Mouse (Mus musculus) skeletal muscle tissue, adult 2 months (tissue): ENCODE measurements around the gene Necab2.

ENCODE experiments used
- DNase-seq: peaks from one replicate; pipeline ENCODE4 v3.0.0-alpha.2; 2012; ENCODE audit warnings: low read depth, low spot score

Gene Necab2

DNA sequence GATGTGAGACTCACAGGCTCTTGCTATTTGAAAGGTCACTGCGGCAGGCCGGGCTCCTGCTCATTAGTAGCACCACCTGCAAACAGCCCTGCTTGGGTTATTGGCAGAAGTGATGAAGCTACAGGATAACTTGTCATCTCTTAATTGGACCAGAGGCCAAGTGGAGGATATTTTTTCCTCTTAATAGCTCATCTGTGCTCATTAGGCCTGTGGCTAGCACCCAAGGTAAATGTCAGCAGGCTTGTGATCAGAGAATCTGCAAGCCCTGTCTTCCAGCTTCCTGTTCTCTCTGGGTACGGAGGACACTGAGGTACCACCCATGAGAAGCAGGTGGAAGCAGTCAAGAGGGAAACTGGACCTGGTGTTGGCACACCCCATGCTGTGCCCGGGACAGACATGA, 4.6 kb downstream of the Necab2 start:
- no peak for DNase-seq

DNA sequence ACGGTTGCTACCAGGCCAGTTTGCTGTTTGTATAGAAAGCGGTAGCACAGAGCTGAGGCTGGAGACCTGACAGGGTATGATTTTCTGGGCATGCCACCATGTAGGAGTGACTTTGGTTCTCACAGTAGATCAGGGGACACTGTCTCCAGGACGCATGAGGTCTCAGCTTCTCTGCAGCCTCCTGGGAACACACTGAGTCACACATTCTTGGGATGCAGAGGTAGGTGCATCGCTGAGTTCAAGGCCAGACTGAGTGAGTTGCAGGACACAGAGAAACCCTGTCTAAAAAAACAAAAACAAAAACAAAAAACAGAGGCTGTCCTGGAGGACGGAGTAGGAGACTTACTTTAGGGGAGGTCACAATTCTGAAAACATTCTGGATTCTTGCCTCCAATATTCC, 6.4 kb downstream of the Necab2 start:
- no peak for DNase-seq

- DNase-seq: no peak
Measured at GRCm38 (mm10) chr8:119456045-119456444, 9.5 kb downstream of the Necab2 start.

DNA sequence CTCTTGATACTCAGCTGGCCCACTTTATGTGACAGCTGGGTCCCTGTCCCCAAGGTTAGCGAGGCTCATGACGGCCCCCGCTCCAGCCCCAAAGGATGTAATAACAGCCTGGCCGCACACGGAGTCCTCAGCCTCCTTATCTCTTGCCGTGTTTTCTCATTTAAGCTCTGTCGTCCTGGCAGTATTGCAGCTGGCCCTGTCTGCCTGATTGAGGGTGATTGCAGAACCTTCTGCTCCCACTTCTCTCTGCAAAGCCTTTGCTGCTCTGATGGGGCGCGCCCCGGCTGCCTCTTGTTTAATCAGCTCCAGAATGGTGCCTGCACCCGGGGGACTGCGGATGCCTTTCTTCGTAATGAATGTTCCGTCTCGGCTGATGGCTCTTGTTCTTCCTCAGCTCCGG, 13.2 kb downstream of the Necab2 start:
- DNase-seq: no peak

DNA sequence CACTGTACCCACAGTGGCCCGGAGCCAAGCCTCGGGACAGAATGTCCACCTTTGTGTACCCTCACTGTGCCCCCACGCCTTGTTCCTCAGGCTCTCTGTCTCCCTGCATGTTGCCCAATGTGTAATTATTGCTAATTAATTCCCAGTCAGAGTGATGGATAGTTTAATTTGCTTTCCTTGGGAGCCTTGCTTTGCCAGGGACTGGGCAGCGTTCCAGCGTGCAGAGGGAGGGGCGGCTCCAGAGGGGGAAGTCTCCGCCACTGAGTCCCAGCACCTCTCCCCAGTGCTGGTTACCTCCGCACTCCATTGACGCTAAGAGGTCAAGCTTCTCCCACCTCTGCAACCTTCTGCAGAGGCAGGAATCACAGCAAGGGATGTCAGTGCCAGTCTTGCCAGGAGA, 14.8 kb downstream of the Necab2 start:
- no peak for DNase-seq

DNA sequence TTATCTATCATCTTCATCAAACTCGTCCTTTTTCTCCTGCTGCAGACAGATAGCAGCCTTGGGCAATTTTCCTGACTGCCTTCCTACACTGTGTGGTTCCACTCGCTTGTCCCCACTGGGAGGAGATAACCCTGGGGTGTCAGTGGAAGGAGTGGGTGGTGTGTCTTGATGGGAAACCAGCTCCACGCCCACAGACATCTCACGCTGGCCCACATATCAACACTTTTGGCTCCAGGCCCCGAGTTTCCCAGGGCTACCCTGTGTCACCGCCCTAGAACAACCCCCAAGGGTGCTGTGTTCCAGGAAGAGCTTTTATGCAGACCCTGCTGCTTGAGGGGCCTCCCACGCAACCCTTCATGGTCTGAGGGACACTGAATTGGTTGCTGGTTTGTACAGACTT, 17.2 kb downstream of the Necab2 start:
- DNase-seq: no peak

GRCm38 (mm10) chr8:119466105-119466504, 19.6 kb downstream of the Necab2 start:
- DNase-seq: no peak

DNA sequence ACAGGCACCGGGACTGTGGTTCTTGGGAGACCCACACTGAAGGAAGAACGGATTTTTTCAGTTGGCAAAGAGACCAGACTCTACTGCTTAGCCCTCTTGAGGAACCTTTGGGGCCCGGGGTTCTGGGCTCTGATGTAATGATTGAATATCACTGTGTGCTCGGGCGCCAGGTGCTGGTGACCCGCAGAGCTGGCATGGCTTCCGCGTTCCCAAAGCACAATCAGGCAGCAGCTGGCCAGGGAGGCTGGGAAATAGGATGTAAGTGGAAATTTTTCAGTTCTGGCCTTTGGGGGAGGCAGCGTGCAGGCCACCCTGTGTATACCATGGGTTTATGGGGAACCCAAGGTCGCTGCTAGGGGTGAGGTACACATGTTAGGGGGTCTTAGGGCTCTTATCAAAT, 20.3 kb downstream of the Necab2 start:
- no peak for DNase-seq

DNA sequence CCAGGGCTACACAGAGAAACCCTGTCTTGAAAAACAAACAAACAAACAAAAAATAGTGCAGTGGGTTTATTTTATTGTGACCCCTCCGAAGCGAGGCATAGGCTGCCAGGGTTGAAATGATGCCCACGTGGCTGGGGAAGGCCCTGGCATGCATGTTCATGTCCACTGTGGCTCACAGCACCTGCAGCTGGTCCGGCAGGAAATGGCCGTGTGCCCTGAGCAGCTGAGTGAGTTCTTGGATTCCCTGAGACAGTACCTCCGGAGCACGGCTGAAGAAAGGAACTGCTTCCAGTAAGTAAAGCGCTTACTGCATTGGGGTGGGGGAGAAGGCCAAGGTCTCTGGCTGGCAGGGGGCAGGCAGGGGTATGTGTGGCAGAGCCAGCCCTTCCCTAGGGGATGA, 21.6 kb downstream of the Necab2 start:
- no peak for DNase-seq

- no peak for DNase-seq
Measured at GRCm38 (mm10) chr8:119478684-119479083, 32.2 kb downstream of the Necab2 start.

GRCm38 (mm10) chr8:119484145-119484896, 37.8 kb downstream of the Necab2 start:
- no peak for DNase-seq

DNA sequence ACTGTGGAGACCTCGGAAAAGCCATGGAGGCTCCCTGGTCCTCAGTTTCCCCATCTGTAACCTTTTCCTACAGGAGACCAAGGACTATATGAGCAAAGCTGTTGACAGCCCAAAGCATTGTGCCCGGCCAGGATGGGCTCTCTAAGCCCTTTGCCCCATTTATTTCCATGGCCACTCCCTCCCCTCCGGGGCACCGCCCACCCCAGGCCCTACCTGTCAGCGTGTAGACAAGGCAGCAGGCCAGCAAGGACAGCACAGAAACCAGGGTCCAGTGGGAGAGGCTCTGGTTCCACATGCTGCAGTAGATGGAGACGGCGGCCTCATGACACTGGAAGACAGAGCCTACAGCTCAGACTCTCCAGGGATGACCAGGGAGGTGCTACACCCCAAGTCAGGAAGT, 40.6 kb downstream of the Necab2 start:
- DNase-seq: no peak

DNA sequence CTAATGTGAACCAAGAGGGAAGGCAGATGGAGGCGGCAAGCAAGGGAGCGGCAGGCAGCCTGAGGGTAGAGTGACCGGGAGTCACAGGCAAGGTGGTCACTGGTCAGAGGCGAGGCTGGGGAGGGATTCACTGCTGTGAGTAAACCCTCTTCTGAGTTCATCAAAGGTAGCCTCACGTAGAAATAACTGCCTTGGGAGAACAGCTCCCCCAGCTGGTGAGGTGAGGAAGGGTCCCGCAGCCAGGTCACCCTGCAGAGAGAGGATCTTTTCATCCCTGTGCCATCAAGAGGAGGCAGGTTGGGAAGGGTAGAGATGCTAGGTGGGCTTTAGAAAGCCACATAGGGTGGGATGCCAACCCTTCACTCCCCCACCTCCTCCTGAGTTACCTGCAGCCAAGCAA, 50.3 kb downstream of the Necab2 start:
- peak; percentile 32 for DNase-seq

DNA sequence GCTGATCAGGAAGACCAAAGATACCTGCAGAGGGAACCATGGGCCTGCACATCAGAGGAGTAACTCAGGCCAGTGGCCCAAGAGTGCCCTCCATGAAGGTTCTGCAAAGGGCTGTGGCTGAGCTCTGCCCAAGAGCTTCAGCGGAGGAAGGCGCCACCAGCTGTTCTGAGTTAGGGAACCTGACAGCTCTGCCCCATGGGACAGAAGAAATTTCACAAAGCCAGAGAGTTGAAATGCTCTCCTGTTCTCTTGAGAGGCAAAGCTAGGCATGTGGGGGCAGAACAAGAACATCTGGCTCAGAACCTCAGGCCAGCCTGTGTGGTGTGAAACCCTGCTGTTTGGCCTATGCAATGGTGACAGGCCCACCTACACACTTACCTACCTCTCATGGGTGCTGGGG, 53.3 kb downstream of the Necab2 start:
- no peak for DNase-seq

- DNase-seq: no peak
Measured at GRCm38 (mm10) chr8:119501598-119501997, 55.1 kb downstream of the Necab2 start, which contains the start of gene Slc38a8. Slc38a8 (minus strand) TSS chr8:119501698.

DNA sequence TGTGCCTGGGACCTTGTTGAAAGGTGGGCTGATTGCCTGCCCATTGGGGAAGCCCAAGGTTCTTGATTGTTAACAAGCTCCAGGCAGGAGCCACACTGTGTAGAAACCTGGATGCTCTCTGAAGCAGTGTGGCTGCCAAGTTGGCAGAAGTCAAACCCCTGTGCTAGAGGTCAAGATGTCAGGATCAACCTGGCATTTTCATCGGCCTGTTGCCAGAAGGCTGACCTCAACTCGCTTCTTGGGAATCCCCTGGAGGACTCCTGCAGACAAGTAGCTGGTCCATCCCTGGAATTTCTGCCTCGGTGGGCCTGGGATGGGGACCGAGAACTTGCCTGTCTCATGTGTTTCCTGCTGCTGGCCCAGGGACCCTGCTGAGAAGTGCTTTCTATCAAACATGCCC, 55.6 kb downstream of the Necab2 start:
- no peak for DNase-seq

DNA sequence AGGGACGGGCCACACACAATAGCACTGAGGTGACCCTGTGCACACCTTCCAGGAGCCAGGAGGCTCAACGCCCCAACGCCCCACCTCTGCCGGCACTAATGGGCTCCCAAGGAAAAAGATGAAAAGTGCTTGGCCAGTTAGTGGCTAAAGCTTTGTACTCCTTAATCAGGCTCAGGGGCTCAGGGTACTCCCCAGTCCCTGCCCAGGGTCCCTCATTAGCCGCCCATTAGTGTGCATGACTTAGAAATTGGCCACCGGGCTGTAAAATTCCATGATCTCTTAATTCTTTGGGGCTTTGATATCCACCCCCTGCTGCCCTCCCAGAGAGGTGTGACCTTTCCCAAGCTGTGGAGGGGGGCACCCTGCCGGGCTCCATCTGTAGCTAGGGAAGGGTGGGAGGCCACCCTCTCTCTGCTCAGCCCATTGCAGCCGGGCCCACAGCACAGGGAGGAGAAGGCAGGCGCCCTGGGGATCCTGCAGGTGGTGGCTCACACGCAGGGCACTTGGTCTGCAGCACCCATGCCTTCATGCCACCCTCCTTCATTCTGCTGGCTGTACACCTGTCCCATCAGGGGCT, 56.8 kb downstream of the Necab2 start:
- DNase-seq: no peak

GRCm38 (mm10) chr8:119505488-119505887, 59.0 kb downstream of the Necab2 start:
- DNase-seq: no peak

GRCm38 (mm10) chr8:119506106-119506505, 59.6 kb downstream of the Necab2 start:
- DNase-seq: no peak

DNA sequence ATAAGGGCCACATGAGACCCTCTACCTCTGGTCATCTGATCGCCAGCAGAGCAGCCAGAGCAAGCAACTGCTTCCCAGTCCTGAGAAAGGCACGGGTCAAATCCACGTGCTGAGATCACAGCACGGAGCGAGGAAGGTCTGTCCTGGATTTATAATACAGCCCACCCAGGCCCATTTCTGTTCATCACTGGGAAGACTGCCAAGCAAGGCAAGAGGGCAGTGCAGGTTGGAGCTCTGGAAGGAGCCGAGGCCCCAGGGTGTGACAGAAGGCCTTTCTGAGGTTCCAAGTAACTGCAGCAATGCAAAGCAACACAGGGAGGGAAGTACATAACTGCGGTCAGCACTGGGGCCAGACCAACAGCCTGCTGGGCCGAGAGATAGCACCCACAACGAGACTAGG, 64.0 kb downstream of the Necab2 start:
- no peak for DNase-seq

GRCm38 (mm10) chr8:119511722-119512121, 65.2 kb downstream of the Necab2 start:
- no peak for DNase-seq

- no peak for DNase-seq
Measured at GRCm38 (mm10) chr8:119513405-119513804, 66.9 kb downstream of the Necab2 start.

DNA sequence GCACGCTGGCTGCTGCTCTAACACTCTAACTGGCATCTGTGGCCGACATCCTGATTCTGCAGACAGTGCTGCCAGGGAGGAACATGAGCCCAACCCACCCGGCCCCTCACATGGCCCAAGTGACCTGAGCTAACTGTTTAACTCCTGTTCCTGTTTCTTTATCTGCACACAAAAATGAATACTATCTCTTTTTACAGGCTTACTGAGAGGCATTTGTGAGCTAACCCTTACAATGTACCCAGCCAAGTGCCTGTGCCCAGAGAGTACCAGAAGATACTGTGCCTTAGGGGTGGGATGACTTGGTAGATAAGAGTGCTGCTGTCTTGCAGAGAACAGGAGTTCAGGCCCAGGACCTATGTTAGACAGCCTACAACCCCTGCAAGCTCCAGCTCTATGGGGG, 68.4 kb downstream of the Necab2 start:
- no peak for DNase-seq

DNA sequence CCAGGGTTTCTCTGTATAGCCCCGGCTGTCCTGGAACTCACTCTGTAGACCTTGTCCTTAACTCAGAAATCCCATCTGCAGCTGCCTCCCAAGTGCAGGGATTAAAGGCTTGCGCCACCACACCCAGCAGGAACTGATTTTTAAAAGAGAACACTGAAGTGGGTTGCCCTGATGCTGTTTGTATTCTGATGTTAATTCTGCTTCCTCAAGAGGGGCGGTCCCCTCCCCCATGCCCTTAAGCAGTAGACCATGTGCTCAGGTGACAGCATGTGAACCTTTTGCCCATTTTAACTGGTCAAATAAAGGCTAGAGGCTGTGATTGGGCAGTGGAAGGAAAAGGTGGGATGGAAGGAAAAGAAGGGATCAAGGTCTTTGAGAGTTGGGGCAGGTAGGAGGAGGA, 69.2 kb downstream of the Necab2 start:
- DNase-seq: no peak
